Comparison of ENCODE assay signal across 8 mouse cellular contexts in the genomic region with DNA sequence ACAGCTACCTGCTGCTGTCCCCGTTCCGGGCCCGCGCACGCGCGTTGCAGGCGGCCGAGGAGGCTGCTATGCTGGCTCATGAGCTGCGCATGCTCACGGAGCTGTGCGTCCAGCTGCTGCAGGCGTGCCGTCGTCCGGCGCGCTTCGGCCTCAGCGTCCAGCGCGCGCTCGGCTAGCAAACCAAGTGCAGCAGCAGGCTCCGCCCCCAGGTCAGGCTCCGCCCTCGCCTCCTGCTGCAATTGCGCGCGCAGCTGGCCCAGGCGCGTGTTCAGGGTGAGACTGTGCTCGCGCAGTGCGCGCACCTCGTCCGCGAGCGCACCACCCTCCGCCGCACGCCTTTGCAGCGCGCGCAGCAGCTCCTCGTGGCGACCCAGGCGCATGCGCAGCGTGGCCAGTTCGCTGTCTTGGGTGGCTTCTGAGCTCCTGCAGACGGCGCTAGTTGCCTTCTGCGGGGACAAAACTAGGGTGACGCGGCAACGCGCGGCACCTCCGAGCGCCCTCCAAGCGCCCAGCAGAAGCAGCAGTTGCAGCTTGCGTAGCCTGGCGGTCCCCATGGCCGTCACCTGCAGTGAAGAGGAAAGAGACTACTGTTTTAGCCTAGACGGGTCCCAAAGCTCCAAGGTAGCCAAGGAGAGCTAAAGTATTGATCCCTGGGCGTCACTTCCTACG. TPM values are rescaled to one million over a fixed set of nuclear protein-coding genes. Genes with fewer than 3 reads are reported as not detected.
DNase-seq lines count a peak whose midpoint lies in the region; ATAC-seq lines count a peak whose summit lies in the region.

No protein-coding gene starts in this region.

- H3K36me3 ChIP-seq in hindbrain, embryonic 14.5 days (replicated peaks; ENCODE audit: control insufficient read depth, insufficient read depth) = no peaks in the 10 kb centered on the region

- peak; percentile 98 for DNase-seq in R1 (ENCODE audit: low read depth, low spot score)
- peak; percentile 100 for DNase-seq in cerebellum, postnatal 25 days
- DNase-seq in frontal cortex, postnatal 25 days (ENCODE audit: low spot score in 2 of 2) = peak; percentile 96 to 99
- DNase-seq in hindbrain, embryonic 14.5 days (ENCODE audit: low spot score) = peak; percentile 100
- DNase-seq in layer of hippocampus, postnatal 36 days = peak; percentile 99 to 100
- DNase-seq in lung, postnatal 36 days = peak; percentile 100
- DNase-seq in retina, postnatal 1 day = peak; percentile 100
- peak; percentile 99 for DNase-seq in urinary bladder, adult 18-20 months (ENCODE audit: low spot score in 2 of 2)

- WGBS in hindbrain, embryonic 14.5 days = under 1% methylated on average over 69 of the region's 69 CpGs

- H3K9me3 ChIP-seq in hindbrain, embryonic 14.5 days (ENCODE audit: control insufficient read depth, low read length) = no peaks in the 10 kb centered on the region

- H3K4me3 ChIP-seq in hindbrain, embryonic 14.5 days (replicated peaks; ENCODE audit: low read length) = peak overlapping the region; percentile 34

- peak overlapping the region; percentile 66 for H3K4me2 ChIP-seq in hindbrain, embryonic 14.5 days (replicated peaks)

- H3K27ac ChIP-seq in hindbrain, embryonic 14.5 days = peak overlapping the region; percentile 92

- no peaks in the 10 kb centered on the region for H3K27me3 ChIP-seq in hindbrain, embryonic 14.5 days (ENCODE audit: control insufficient read depth, insufficient read depth, low read length)

- H3K4me1 ChIP-seq in hindbrain, embryonic 14.5 days (replicated peaks; ENCODE audit: control insufficient read depth, insufficient read depth, low read length) = no peaks in the 10 kb centered on the region

- peak overlapping the region; percentile 71 for H3K9ac ChIP-seq in hindbrain, embryonic 14.5 days

- ATAC-seq in hindbrain, embryonic 14.5 days (ENCODE audit: low FRiP score) = peak; percentile 93

RNA-seq across cellular contexts. Expression of gene Angptl6, which starts 1.4 kb away (rescaled TPM):
- 11.8 and 12.8 TPM in 2 replicates for polyA plus RNA-seq in hindbrain, embryonic 14.5 days (2014; fragmentation: Nextera tagmentation; extraction: Ambion mirVana)
- total RNA-seq in layer of hippocampus, postnatal 36 days (2021) = 1 to 10 TPM; 9.8 to 9.9 TPM

RNA-seq across cellular contexts. Expression of gene A230050P20Rik, which starts 9.7 kb away (rescaled TPM):
- 5.8 and 6.9 TPM in 2 replicates for polyA plus RNA-seq in hindbrain, embryonic 14.5 days (2014; fragmentation: Nextera tagmentation; extraction: Ambion mirVana)
- 10 to 100 TPM; 68.4 to 69.6 TPM for total RNA-seq in layer of hippocampus, postnatal 36 days (2021)

RNA-seq across cellular contexts. Expression of gene Ppan, which starts 9.8 kb away (rescaled TPM):
- 39.5 and 40.5 TPM in 2 replicates for polyA plus RNA-seq in hindbrain, embryonic 14.5 days (2014; fragmentation: Nextera tagmentation; extraction: Ambion mirVana)
- 10 to 100 TPM; 19.8 to 24.9 TPM for total RNA-seq in layer of hippocampus, postnatal 36 days (2021)

RNA-seq across cellular contexts. Expression of gene Eif3g, which starts 20.2 kb away (rescaled TPM):
- polyA plus RNA-seq in hindbrain, embryonic 14.5 days (2014; fragmentation: Nextera tagmentation; extraction: Ambion mirVana) = 216 and 231 TPM in 2 replicates
- 100 to 1,000 TPM; 120 to 127 TPM for total RNA-seq in layer of hippocampus, postnatal 36 days (2021)

RNA-seq across cellular contexts. Expression of gene Rdh8, which starts 59.9 kb away (rescaled TPM):
- polyA plus RNA-seq in hindbrain, embryonic 14.5 days (2014; fragmentation: Nextera tagmentation; extraction: Ambion mirVana) = not detected in 2 replicates
- total RNA-seq in layer of hippocampus, postnatal 36 days (2021) = not detected

Comparison
In these comparisons a context has a peak if more than half of its experiments do, and no peak if none do; other contexts are left out.
1. Peak in every context shown above with its lines: DNase-seq, ATAC-seq, H3K4me3 ChIP-seq and H3K27ac ChIP-seq.